Mouse (Mus musculus) liver, postnatal 0 days (tissue): ENCODE data around the gene Npsr1. TPM values are rescaled to one million over a fixed set of nuclear protein-coding genes. Genes with fewer than 3 reads are reported as not detected.

Experiments
- ATAC-seq: fragments of 200-750 bp; cut with Nextera tagmentation; 2 replicates; pipeline ENCODE4 v1.8.0; 2017; ENCODE audit warnings: mild to moderate bottlenecking, moderate library complexity
- DNase-seq: peaks from one replicate; pipeline ENCODE4 v3.0.0-alpha.2; 2016
- H3K27ac ChIP-seq: fragments of 300-500 bp; sonication (generic); 2 replicates; pipeline ENCODE4 v1.5.1; 2014; ENCODE audit warnings: antibody characterized with exemption, moderate library complexity, mild to moderate bottlenecking, low read depth
- H3K27me3 ChIP-seq: fragments of 300-500 bp; sonication (generic); 2 replicates; pipeline ENCODE4 v1.6.1; 2014; ENCODE audit warnings: low read length, control low read depth, mixed read lengths; ENCODE audit not compliant: insufficient read depth
- H3K36me3 ChIP-seq: fragments of 300-500 bp; sonication (generic); replicated peaks from 2 replicates; pipeline ENCODE4 v1.6.1; 2014; ENCODE audit warnings: mild to moderate bottlenecking, control low read depth, low read length, moderate library complexity, mixed read lengths; ENCODE audit not compliant: insufficient read depth
- H3K4me1 ChIP-seq: fragments of 300-500 bp; sonication (generic); 2 replicates; pipeline ENCODE4 v1.6.1; 2014; ENCODE audit warnings: antibody characterized with exemption, mild to moderate bottlenecking, control low read depth; ENCODE audit not compliant: insufficient read depth
- H3K4me2 ChIP-seq: fragments of 300-500 bp; sonication (generic); 2 replicates; pipeline ENCODE4 v1.6.1; 2014; ENCODE audit warnings: low read depth, mild to moderate bottlenecking, low read length, moderate library complexity, mixed read lengths
- H3K4me3 ChIP-seq: fragments of 300-500 bp; sonication (generic); 2 replicates; pipeline ENCODE4 v1.5.1; 2014; ENCODE audit warnings: low read depth, low read length
- H3K9ac ChIP-seq: fragments of 300-500 bp; sonication (generic); replicated peaks from 2 replicates; pipeline ENCODE4 v1.6.1; 2014; ENCODE audit warnings: mild to moderate bottlenecking, moderate library complexity
- H3K9me3 ChIP-seq: fragments of 300-500 bp; sonication (generic); 2 replicates; pipeline ENCODE4 v1.6.1; 2016; ENCODE audit warnings: mild to moderate bottlenecking, control low read depth, low read length, mixed read lengths
- CTCF ChIP-seq: sonication (generic); IDR thresholded peaks from 2 replicates; pipeline ENCODE4 v1.5.1; 2016; ENCODE audit warnings: antibody characterized with exemption, low read depth
- EP300 ChIP-seq: IDR thresholded peaks from 2 replicates; pipeline ENCODE4 v1.6.1; 2016; ENCODE audit warnings: antibody characterized with exemption, low read depth, mild to moderate bottlenecking
- WGBS: fragments of 180-500 bp; shearing (Covaris S2); extraction: QIAGEN DNeasy Blood & Tissue Kit; methylation state at CpG from one replicate; pipeline ENCODE4 v1.1.7; 2014; ENCODE audit not compliant: insufficient replicate concordance; 5-methylcytosine and 5-hydroxymethylcytosine counted together
- polyA plus RNA-seq: library from polyadenylated mRNA; unstranded; fragments of >200 nt; fragmentation: Nextera tagmentation; extraction: Ambion mirVana; gene quantifications from 2 replicates; pipeline ENCODE4 v1.2.1, GENCODE M21; 2015

Gene Npsr1
- polyA plus RNA-seq, 1 experiment from 2014 or later, result not detected

DNA sequence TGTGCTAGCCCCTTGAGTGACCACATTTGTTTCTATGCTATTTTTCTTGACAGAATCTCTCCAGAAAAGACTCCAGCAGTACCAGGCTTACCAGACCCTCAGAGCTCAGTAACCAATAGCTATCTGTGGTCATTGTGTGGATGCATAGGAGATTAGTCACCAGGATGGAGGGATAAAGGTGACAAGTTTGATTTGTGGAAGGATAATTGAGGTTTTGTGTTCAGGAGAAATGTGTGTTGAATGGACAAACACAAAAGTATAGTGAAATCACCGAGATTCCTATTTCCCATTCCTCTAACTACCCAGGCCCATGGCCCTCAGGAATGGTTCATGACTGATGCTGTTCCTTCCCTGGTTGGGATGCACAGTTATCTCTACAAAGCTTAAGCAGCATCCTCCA is 100.5 kb downstream of the Npsr1 start:
- WGBS, result 53% methylated on average over 1 of the region's 1 CpGs
- Histone ChIP-seq H3K27me3 (no peaks in the 10 kb centered on the region), H3K4me2 (no peak overlapping the region), H3K27ac (no peak overlapping the region), H3K36me3 (no peaks in the 10 kb centered on the region), H3K9me3 (no peaks in the 10 kb centered on the region), H3K9ac (no peak overlapping the region), H3K4me3 (no peak overlapping the region), H3K4me1 (no peaks in the 10 kb centered on the region)
- no peak for ATAC-seq
- TF ChIP-seq CTCF, result no peak
- TF ChIP-seq EP300, result no peak
- DNase-seq, result no peak

DNA sequence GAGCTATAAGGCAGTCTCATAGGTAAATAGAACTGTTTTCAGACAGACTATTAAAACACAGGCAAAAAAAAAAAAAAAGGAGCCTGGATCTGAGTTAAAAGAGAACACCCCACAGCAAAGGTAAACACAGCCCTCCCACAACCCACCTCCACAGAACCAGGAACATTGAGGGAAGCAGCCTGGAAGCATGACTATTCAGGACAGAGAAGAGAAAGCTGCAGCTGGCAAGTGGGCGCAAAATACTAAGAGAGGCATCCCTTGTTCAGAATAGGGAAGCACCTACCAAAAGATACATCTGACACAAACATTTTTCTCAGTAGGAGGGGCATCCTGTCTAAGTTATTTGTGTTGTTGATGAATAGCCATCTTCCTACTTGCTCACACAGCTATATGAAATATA is 113.8 kb downstream of the Npsr1 start:
- no peaks in the 10 kb centered on the region for H3K27me3 ChIP-seq
- ATAC-seq (no peak), DNase-seq (no peak)
- no peak overlapping the region for H3K4me3 ChIP-seq
- no peak overlapping the region for H3K27ac ChIP-seq
- H3K4me2 ChIP-seq, result no peak overlapping the region
- H3K4me1 ChIP-seq, result no peaks in the 10 kb centered on the region
- H3K9me3 ChIP-seq, result no peaks in the 10 kb centered on the region
- no peak overlapping the region for H3K9ac ChIP-seq
- no peaks in the 10 kb centered on the region for H3K36me3 ChIP-seq
- WGBS, result 76% methylated on average over 1 of the region's 1 CpGs
- TF ChIP-seq CTCF (no peak), EP300 (no peak)

DNA sequence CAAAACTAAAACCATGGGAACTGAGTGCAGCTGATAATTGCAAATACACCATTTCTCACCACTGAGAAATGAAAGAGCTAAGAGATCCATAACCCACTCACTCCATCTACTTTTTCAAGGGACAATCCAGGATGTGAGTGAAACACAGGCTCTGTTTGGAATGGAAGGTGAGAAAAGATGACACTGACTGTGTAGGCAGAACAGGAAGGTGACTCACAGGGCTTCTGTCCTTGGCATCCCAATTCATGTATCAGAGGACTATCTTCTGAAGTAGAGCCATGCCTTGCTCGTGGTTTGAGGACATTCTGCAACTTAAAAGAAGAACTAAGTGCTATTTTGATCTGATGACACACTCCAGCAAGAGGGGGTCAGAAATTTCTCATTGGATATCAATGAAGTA is 119.9 kb downstream of the Npsr1 start:
- DNase-seq, result no peak
- H3K36me3 ChIP-seq, result no peaks in the 10 kb centered on the region
- no peak overlapping the region for H3K4me2 ChIP-seq
- ATAC-seq, result no peak
- H3K4me3 ChIP-seq, result no peak overlapping the region
- H3K9me3 ChIP-seq, result no peaks in the 10 kb centered on the region
- no peaks in the 10 kb centered on the region for H3K27me3 ChIP-seq
- H3K9ac ChIP-seq, result no peak overlapping the region
- WGBS, result 32% methylated on average over 1 of the region's 1 CpGs
- H3K27ac ChIP-seq, result no peak overlapping the region
- TF ChIP-seq CTCF (no peak), EP300 (no peak)
- H3K4me1 ChIP-seq, result no peaks in the 10 kb centered on the region

DNA sequence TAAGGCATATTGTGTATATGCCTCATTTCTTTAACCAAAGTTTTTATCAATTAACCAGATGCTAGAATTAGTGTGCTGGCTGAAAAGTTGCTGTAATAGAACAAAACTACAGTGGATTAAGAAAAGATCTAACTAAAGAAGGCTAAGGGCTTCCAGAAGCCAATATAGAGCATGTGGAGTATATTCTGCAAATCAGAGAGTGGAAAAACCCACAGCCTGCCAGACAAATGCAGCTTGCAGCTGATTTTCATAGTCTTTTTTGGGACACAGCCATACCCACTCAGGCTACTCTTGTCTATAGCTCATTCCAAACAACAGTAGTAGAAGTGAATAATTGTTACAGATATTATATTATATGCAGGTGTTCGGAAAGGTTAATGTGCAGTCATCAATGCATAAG is 138.7 kb downstream of the Npsr1 start:
- 76% methylated on average over 1 of the region's 1 CpGs for WGBS
- Histone ChIP-seq H3K36me3 (no peaks in the 10 kb centered on the region), H3K9me3 (no peaks in the 10 kb centered on the region), H3K9ac (no peak overlapping the region), H3K4me3 (no peak overlapping the region), H3K27ac (no peak overlapping the region), H3K4me2 (no peak overlapping the region), H3K4me1 (no peaks in the 10 kb centered on the region), H3K27me3 (no peaks in the 10 kb centered on the region)
- DNase-seq (no peak), ATAC-seq (no peak)
- TF ChIP-seq CTCF (no peak), EP300 (no peak)

DNA sequence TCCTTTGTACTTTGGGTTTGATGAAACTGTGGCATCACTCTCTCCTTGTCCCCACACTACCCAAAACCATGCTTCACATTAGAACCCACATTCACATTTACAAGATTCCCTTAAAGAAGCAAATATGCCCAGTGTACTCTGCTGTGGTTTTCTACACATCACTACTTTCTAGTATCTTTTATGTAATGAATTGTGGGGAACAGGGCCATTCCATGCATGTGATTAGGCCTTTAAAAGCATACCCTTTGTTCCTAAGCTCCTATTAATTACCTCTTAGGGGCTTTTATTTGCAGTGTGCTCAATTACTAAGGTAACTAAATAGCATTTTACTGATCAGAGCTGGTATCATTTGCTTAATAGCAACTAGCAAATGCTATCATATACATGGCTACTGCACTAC is 149.8 kb downstream of the Npsr1 start:
- Histone ChIP-seq H3K9me3 (no peaks in the 10 kb centered on the region), H3K27me3 (no peaks in the 10 kb centered on the region), H3K4me3 (no peak overlapping the region), H3K36me3 (no peaks in the 10 kb centered on the region), H3K9ac (no peak overlapping the region), H3K4me2 (no peak overlapping the region), H3K4me1 (no peaks in the 10 kb centered on the region), H3K27ac (no peak overlapping the region)
- ATAC-seq, result no peak
- no peak for DNase-seq
- TF ChIP-seq EP300, result no peak
- TF ChIP-seq CTCF, result no peak

DNA sequence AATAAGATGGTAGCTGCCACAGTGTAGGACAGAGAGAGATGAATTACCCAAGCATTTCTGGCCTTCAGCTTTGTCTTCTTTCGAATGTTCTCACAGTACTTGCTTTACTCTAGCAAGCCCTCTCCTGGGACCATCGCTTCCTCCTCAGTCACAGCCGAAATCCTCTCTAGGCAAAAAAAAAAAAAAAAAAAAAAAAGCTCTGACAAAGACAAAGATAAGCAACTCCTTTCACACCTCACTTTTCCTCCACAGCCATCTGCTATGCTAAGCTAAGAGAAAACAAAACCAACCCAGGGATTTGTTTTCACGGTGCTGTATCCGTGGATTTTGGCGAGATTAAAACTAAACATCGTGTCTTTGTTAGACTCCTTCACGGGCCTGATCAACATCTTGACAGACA is 156.4 kb downstream of the Npsr1 start:
- Histone ChIP-seq H3K9ac (no peak overlapping the region), H3K36me3 (no peaks in the 10 kb centered on the region), H3K27ac (no peak overlapping the region), H3K27me3 (no peaks in the 10 kb centered on the region), H3K4me3 (no peak overlapping the region), H3K4me2 (no peak overlapping the region), H3K9me3 (no peaks in the 10 kb centered on the region), H3K4me1 (no peaks in the 10 kb centered on the region)
- TF ChIP-seq EP300 (no peak), CTCF (no peak)
- DNase-seq (no peak), ATAC-seq (no peak)
- 50% methylated on average over 8 of the region's 8 CpGs for WGBS

DNA sequence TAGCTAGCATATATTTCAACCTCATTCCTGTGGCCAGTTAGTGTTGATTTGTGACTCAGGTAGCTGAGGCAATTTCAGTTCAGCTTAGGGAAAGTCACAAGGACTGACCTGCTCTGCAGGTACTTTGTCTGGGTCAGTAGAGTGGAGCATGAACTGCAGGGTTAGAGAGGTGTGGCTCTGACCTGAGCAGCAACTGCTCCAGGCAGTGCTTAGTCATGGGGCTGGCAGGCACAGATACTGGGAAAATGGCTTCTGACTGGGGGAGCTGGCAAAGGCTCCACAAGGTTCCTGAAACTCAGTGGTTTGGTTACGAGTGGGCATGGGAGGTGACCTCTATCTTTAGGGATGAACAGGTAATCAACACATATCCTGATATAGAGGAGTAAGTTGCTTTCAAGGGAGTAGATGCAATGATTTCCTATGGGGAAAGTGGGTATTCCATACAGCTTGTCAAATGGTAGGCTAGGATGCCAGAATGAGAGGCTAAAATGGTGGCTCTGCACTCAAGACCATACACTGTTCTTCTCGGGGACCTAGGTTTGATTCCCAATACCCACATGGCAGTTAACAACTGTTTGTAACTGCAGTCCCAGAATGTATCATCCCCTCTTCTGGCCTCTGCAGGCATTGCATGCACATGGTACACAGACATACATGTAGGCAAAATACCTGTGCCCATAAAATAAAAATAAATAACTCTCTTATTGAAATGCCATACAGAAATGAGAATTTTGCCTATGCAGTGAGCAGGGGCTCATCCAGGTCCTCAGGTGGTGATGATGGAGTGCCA is 182.9 kb downstream of the Npsr1 start:
- 0 out of 2 replicates have a peak, but pooled peaks cover 3% of the 10 kb centered on the region for H3K4me1 ChIP-seq
- no peak overlapping the region for H3K27ac ChIP-seq
- H3K4me2 ChIP-seq, result no peak overlapping the region
- H3K36me3 ChIP-seq, result no peaks in the 10 kb centered on the region
- no peaks in the 10 kb centered on the region for H3K27me3 ChIP-seq
- no peaks in the 10 kb centered on the region for H3K9me3 ChIP-seq
- no peak for TF ChIP-seq CTCF
- peak; percentile 56 for TF ChIP-seq EP300
- H3K9ac ChIP-seq, result no peak overlapping the region
- H3K4me3 ChIP-seq, result no peak overlapping the region
- DNase-seq, result peak; percentile 42
- ATAC-seq, result peak; percentile 99
- 67% methylated on average over 2 of the region's 2 CpGs for WGBS
